In genomic region chr10:41934633-41935475, GRCm38 (mm10) we compare ENCODE assay signal across 8 mouse cellular contexts.
DNase-seq lines count a peak whose midpoint lies in the region; ATAC-seq and TF ChIP-seq lines count a peak whose summit lies in the region.

No protein-coding gene starts in this region.

- TF ChIP-seq CTCF in olfactory bulb, adult 2 months (IDR thresholded peaks at IDR 0.05; ENCODE audit: insufficient read depth, low read depth, low read length) = no peak

- peak overlapping the region; percentile 10; the same call in 1 of the 2 replicates for H3K9ac ChIP-seq in forebrain, embryonic 16.5 days (replicated peaks; ENCODE audit: low read depth, low read length)
- no peak overlapping the region for H3K9ac ChIP-seq in liver, embryonic 15.5 days

- no peaks in the 10 kb centered on the region; the same call in 1 of the 2 replicates for H3K27me3 ChIP-seq in forebrain, embryonic 16.5 days (replicated peaks; ENCODE audit: control insufficient read depth, insufficient read depth, low read length)
- H3K27me3 ChIP-seq in liver, embryonic 15.5 days = peaks cover 15% of the 10 kb centered on the region

- intact Hi-C loops in heart, postnatal 10 days (cut with DNase I) = loop anchor here (2.0 kb wide), 1 partner anchor 46 kb away; no protein-coding TSS in a partner anchor

- H3K36me3 ChIP-seq in forebrain, embryonic 16.5 days (ENCODE audit: control insufficient read depth, insufficient read depth) = no peaks in the 10 kb centered on the region
- H3K36me3 ChIP-seq in liver, embryonic 15.5 days (replicated peaks) = no peaks in the 10 kb centered on the region

- H3K4me2 ChIP-seq in forebrain, embryonic 16.5 days (ENCODE audit: low read length) = peak overlapping the region; percentile 43
- no peak overlapping the region for H3K4me2 ChIP-seq in liver, embryonic 15.5 days

- WGBS in forebrain, embryonic 16.5 days = 7% methylated on average over 21 of the region's 21 CpGs
- 18% methylated on average over 21 of the region's 21 CpGs for WGBS in large intestine, adult 2 months
- 26% methylated on average over 21 of the region's 21 CpGs for WGBS in liver, embryonic 15.5 days (ENCODE audit: insufficient replicate concordance)
- WGBS in olfactory bulb, adult 2 months = 7% methylated on average over 21 of the region's 21 CpGs

- H3K4me3 ChIP-seq in forebrain, embryonic 16.5 days (replicated peaks; ENCODE audit: low read length) = peak overlapping the region; percentile 15; the same call in 1 of the 2 replicates
- no peak overlapping the region for H3K4me3 ChIP-seq in liver, embryonic 15.5 days (replicated peaks)
- H3K4me3 ChIP-seq in olfactory bulb, adult 2 months (ENCODE audit: insufficient read depth, low read depth, low read length) = peak overlapping the region; percentile 16

- peaks cover 56% of the 10 kb centered on the region for H3K4me1 ChIP-seq in forebrain, embryonic 16.5 days (replicated peaks; ENCODE audit: control insufficient read depth, insufficient read depth, low read length)
- peaks cover 7% of the 10 kb centered on the region for H3K4me1 ChIP-seq in liver, embryonic 15.5 days (replicated peaks)
- H3K4me1 ChIP-seq in olfactory bulb, adult 2 months (ENCODE audit: control insufficient read depth, insufficient read depth, low read length) = peaks cover 17% of the 10 kb centered on the region

- DNase-seq in 3T3-L1 (ENCODE audit: low read depth, low spot score) = peak; percentile 74
- peak; percentile 96 for DNase-seq in cerebellum, adult 11-12 months
- peak; percentile 95 for DNase-seq in heart, postnatal 10 days
- peak; percentile 28 for DNase-seq in large intestine, adult 2 months (ENCODE audit: low read depth, low spot score)
- peak; percentile 64 to 72 for DNase-seq in urinary bladder, postnatal 4 days (ENCODE audit: low spot score in 2 of 2)

- ATAC-seq in forebrain, embryonic 16.5 days = peak; percentile 86
- peak; percentile 34 for ATAC-seq in liver, embryonic 15.5 days (ENCODE audit: insufficient read depth)

- 0 out of 2 replicates have a peak, but pooled peaks have one; percentile 22 for TF ChIP-seq POLR2A in olfactory bulb, adult 2 months (IDR thresholded peaks at IDR 0.05; ENCODE audit: insufficient read depth, low read depth, low read length)

- no peaks in the 10 kb centered on the region for H3K9me3 ChIP-seq in forebrain, embryonic 16.5 days (ENCODE audit: control insufficient read depth, low read length)
- H3K9me3 ChIP-seq in liver, embryonic 15.5 days (replicated peaks) = no peaks in the 10 kb centered on the region

- peak overlapping the region; percentile 82 for H3K27ac ChIP-seq in forebrain, embryonic 16.5 days (ENCODE audit: low read length)
- H3K27ac ChIP-seq in liver, embryonic 15.5 days (replicated peaks) = no peak overlapping the region
- peak overlapping the region; percentile 65 for H3K27ac ChIP-seq in olfactory bulb, adult 2 months (ENCODE audit: insufficient read depth, low read depth, low read length)

Comparison
In these comparisons a context has a peak if more than half of its experiments do, and no peak if none do; other contexts are left out.
1. DNase-seq: peak in every context shown above with its lines; median percentile 96 in cerebellum, adult 11-12 months; 95 in heart, postnatal 10 days; 74 in 3T3-L1; 68 in urinary bladder, postnatal 4 days; 28 in large intestine, adult 2 months.